Mouse (Mus musculus): ENCODE data around the gene Nupl1. TPM values are rescaled to one million over a fixed set of nuclear protein-coding genes. Genes with fewer than 3 reads are reported as not detected.

The Nupl1 gene
- total RNA-seq (2012; rRNA removed): not detected in 2 replicates

DNA sequence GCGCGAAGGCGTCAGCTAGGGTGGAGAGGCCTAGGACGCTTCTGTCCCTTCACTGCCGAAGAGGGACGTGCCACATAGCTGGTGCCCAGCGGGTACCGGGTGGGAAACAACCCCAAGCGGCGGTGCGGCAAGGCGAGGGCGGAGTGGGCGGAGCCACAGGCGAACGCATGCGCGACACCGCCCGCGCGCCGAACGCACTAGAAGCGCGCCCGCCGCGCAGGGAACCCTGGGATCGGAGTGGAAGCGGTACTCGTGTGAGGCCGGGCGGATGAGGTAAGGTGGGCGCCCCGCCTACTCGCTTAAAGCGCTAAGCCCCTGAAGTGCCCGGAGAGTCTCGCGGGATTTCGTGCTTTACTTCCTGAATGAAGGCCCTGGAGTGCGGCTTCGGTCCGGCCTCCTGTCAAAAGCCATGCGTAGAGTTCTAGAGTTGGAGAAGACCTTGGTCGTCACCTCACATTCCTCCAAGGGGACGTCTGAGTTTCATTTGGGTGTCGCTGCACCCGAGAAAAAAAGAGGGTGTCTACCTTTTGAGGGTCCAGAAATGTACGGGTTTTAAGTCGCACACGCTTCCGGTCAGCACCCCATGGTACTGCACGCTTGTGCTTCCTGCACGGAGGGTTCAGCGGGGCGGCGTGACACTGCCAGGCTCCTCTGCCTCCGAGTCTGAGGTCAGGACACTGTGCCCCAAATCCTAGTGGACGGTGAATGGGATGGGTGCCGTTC lies at the start of gene Nupl1, which contains the start of gene Gm49336:
Nupl1 (minus strand) TSS at position 151 of the 723 bp plus-strand sequence.
Gm49336 (minus strand) TSS at position 227 of the 723 bp plus-strand sequence.
- in situ Hi-C loops (cut with MboI; ENCODE audit: low sequenced_read_pairs in 2 of 2, unreplicated experiment in 2 of 2): no loop called here

DNA sequence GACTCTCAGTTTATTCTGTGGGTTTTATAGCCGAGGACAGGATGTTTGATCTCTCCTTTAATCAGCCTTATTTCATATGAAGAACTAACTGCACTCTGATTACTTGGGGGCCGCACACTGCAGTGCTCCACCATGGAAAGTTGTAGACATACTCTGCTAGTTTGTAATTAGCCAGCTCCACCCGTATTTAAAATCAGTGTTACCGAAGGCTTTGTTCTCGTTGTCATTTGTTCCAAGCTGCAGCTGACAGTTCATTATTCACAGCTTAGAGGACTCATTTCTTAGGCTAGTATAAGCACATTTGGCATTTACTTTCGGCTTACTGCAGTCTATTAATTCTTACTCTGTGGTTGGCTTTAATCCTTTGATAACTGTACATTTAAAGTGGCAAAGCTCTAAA lies 49.8 kb upstream of the Nupl1 start:
- in situ Hi-C loops (cut with MboI; ENCODE audit: low sequenced_read_pairs in 2 of 2, unreplicated experiment in 2 of 2): no loop called here
- no peaks in the 10 kb centered on the region for H3K36me3 ChIP-seq (ENCODE audit: control insufficient read depth, insufficient read depth, low read length, poor library complexity, severe bottlenecking)
- no peak for TF ChIP-seq CHD2 (IDR thresholded peaks at IDR 0.05; ENCODE audit: low read depth, low read length)
- no peak for DNase-seq (ENCODE audit: low read depth, low spot score)
- no peak overlapping the region for H3K9ac ChIP-seq (ENCODE audit: insufficient read depth, low read depth, low read length, poor library complexity, severe bottlenecking)
- H3K9me3 ChIP-seq (ENCODE audit: control insufficient read depth, insufficient read depth, low read depth, low read length): no peaks in the 10 kb centered on the region
- no peak overlapping the region for H3K27ac ChIP-seq (ENCODE audit: insufficient read depth, low read depth, low read length, poor library complexity, severe bottlenecking)
- H3K4me3 ChIP-seq (ENCODE audit: insufficient read depth in 1 of 2, low read depth in 1 of 2, low read length in 2 of 2, poor library complexity in 1 of 2, severe bottlenecking in 1 of 2): no peak overlapping the region
- H3K4me1 ChIP-seq (ENCODE audit: control insufficient read depth in 2 of 2, insufficient read depth in 2 of 2, low read length in 2 of 2, poor library complexity in 1 of 2): no peaks in the 10 kb centered on the region

More for the DNA sequence above, at the start of gene Nupl1, which contains the start of gene Gm49336:
- Histone ChIP-seq H3K27ac (ENCODE audit: insufficient read depth, low read depth, low read length, poor library complexity, severe bottlenecking) (peak within 1 kb of the TSS; percentile 54), H3K36me3 (ENCODE audit: control insufficient read depth, insufficient read depth, low read length, poor library complexity, severe bottlenecking) (no peaks in the 10 kb centered on the region), H3K4me1 (ENCODE audit: control insufficient read depth in 2 of 2, insufficient read depth in 2 of 2, low read length in 2 of 2, poor library complexity in 1 of 2) (peaks cover 0 to 3% of the 10 kb centered on the region in 2 experiments; a peak in 1 of 4 replicates), H3K9ac (ENCODE audit: insufficient read depth, low read depth, low read length, poor library complexity, severe bottlenecking) (peak within 1 kb of the TSS; percentile 96), H3K9me3 (ENCODE audit: control insufficient read depth, insufficient read depth, low read depth, low read length) (no peaks in the 10 kb centered on the region), H3K4me3 (ENCODE audit: insufficient read depth in 1 of 2, low read depth in 1 of 2, low read length in 2 of 2, poor library complexity in 1 of 2, severe bottlenecking in 1 of 2) (peak within 1 kb of the TSS; percentile 76 to 95)
- TF ChIP-seq ZC3H11A (IDR thresholded peaks at IDR 0.05; ENCODE audit: borderline replicate concordance, low read depth, low read length) (no peak), CHD2 (IDR thresholded peaks at IDR 0.05; ENCODE audit: low read depth, low read length) (peak; percentile 98), HCFC1 (IDR thresholded peaks at IDR 0.05; ENCODE audit: borderline replicate concordance, insufficient read depth, low read length) (peak; percentile 77), ZNF384 (IDR thresholded peaks at IDR 0.05; ENCODE audit: low read depth, low read length) (no peak), MAFK (IDR thresholded peaks at IDR 0.05; ENCODE audit: insufficient read depth, low read depth, low read length) (no peak)
- peak; percentile 98 for DNase-seq (ENCODE audit: low read depth, low spot score)

DNA sequence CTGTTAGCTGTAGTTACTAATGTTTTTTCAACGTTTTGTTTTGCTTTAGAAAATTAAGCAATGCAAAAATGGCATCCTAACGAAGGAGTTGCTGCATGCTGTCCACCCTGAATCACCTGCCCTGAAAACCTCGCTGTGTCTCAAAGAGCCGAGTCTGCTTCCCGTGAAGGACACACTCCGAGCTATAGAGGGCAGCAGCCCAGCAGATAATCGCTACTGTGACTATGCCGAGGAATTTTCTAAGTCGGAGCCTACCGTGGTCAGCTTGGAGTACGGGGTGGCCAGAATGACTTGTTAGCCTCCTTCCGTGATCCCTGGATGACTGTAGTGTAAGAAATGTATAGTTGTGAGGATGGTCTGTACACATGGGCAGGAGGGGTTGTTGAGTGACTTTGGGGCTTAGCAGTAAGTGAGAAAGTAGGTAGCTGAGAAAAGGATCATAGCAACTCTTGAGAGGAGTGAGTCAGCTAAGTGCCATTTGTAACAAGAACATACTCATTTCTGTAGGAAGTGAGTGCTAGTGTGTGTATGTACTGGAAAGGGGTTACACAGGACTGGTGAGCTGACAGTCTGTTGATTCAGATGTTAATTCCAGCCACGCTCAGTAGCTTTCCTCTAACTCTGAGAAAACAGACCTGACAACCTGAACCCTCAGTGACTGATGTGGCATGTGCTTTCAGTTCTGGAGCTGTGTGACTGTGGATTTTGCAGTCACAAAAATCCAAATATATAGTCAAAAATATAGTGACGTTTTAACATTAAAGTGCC lies 49.2 kb upstream of the Nupl1 start:
- in situ Hi-C loops (cut with MboI; ENCODE audit: low sequenced_read_pairs in 2 of 2, unreplicated experiment in 2 of 2): no loop called here
- no peak overlapping the region for H3K9ac ChIP-seq (ENCODE audit: insufficient read depth, low read depth, low read length, poor library complexity, severe bottlenecking)
- no peak overlapping the region for H3K27ac ChIP-seq (ENCODE audit: insufficient read depth, low read depth, low read length, poor library complexity, severe bottlenecking)
- H3K4me3 ChIP-seq (ENCODE audit: insufficient read depth in 1 of 2, low read depth in 1 of 2, low read length in 2 of 2, poor library complexity in 1 of 2, severe bottlenecking in 1 of 2): no peak overlapping the region
- no peaks in the 10 kb centered on the region for H3K9me3 ChIP-seq (ENCODE audit: control insufficient read depth, insufficient read depth, low read depth, low read length)
- H3K36me3 ChIP-seq (ENCODE audit: control insufficient read depth, insufficient read depth, low read length, poor library complexity, severe bottlenecking): no peaks in the 10 kb centered on the region
- H3K4me1 ChIP-seq (ENCODE audit: control insufficient read depth in 2 of 2, insufficient read depth in 2 of 2, low read length in 2 of 2, poor library complexity in 1 of 2): no peaks in the 10 kb centered on the region
- no peak for DNase-seq (ENCODE audit: low read depth, low spot score)
- TF ChIP-seq HCFC1 (IDR thresholded peaks at IDR 0.05; ENCODE audit: borderline replicate concordance, insufficient read depth, low read length): no peak
- no peak for TF ChIP-seq MAFK (IDR thresholded peaks at IDR 0.05; ENCODE audit: insufficient read depth, low read depth, low read length)
- no peak for TF ChIP-seq CHD2 (IDR thresholded peaks at IDR 0.05; ENCODE audit: low read depth, low read length)
- TF ChIP-seq ZC3H11A (IDR thresholded peaks at IDR 0.05; ENCODE audit: borderline replicate concordance, low read depth, low read length): no peak
- TF ChIP-seq ZNF384 (IDR thresholded peaks at IDR 0.05; ENCODE audit: low read depth, low read length): no peak

DNA sequence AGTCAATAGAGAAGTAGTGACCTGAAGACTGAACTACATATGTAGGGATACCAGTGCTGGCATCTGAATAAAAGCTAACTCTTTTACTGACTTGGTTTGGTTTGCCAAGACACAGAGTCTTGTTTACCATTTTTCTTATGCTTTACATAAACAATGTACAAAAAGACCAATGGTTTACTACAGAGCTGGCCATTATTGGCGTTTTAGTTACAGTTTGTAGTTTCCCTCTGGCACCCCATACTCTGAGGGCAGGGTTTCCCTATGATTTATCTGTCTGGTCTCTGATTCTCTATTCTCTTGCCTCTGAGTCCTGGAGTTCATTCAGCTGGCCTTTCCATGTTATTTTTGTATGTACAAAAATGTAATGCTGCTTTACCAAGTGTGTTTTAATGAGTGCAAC lies 44.3 kb upstream of the Nupl1 start:
- in situ Hi-C loops (cut with MboI; ENCODE audit: low sequenced_read_pairs in 2 of 2, unreplicated experiment in 2 of 2): no loop called here
- H3K4me1 ChIP-seq (ENCODE audit: control insufficient read depth in 2 of 2, insufficient read depth in 2 of 2, low read length in 2 of 2, poor library complexity in 1 of 2): no peaks in the 10 kb centered on the region
- TF ChIP-seq CHD2 (IDR thresholded peaks at IDR 0.05; ENCODE audit: low read depth, low read length) (no peak), MAFK (IDR thresholded peaks at IDR 0.05; ENCODE audit: insufficient read depth, low read depth, low read length) (no peak), ZNF384 (IDR thresholded peaks at IDR 0.05; ENCODE audit: low read depth, low read length) (no peak), ZC3H11A (IDR thresholded peaks at IDR 0.05; ENCODE audit: borderline replicate concordance, low read depth, low read length) (no peak)
- no peaks in the 10 kb centered on the region for H3K9me3 ChIP-seq (ENCODE audit: control insufficient read depth, insufficient read depth, low read depth, low read length)
- H3K27ac ChIP-seq (ENCODE audit: insufficient read depth, low read depth, low read length, poor library complexity, severe bottlenecking): no peak overlapping the region
- no peak overlapping the region for H3K9ac ChIP-seq (ENCODE audit: insufficient read depth, low read depth, low read length, poor library complexity, severe bottlenecking)
- no peaks in the 10 kb centered on the region for H3K36me3 ChIP-seq (ENCODE audit: control insufficient read depth, insufficient read depth, low read length, poor library complexity, severe bottlenecking)
- no peak for DNase-seq (ENCODE audit: low read depth, low spot score)
- H3K4me3 ChIP-seq (ENCODE audit: insufficient read depth in 1 of 2, low read depth in 1 of 2, low read length in 2 of 2, poor library complexity in 1 of 2, severe bottlenecking in 1 of 2): no peak overlapping the region
